Mouse (Mus musculus): ENCODE results near the gene Adamts12.

- TF ChIP-seq EP300 (IDR thresholded peaks at IDR 0.05; ENCODE audit: low read depth), result no peak
- TF ChIP-seq CTCF (IDR thresholded peaks at IDR 0.05; ENCODE audit: low read depth), result no peak
These were observed 181.8 kb downstream of the Adamts12 start for GRCm38 (mm10) chr15:11246402-11246801.

All from liver, postnatal 0 days (tissue).